Mouse (Mus musculus): ENCODE data around the gene Ube2u.
"Not testable (repeated sequence)": the region's sequence is repeated elsewhere in the genome, so short reads cannot be mapped to it uniquely, and the experiment has no call there.

Gene Ube2u

GRCm38 (mm10) chr4:100478592-100479321 lies at the start of gene Ube2u:
Gene Ube2u, plus strand, starts transcription at chr4:100478849.
- DNase-seq (ENCODE audit: low read depth, low spot score), result no peak

- no peak for DNase-seq (ENCODE audit: low read depth, low spot score)
Measured at GRCm38 (mm10) chr4:100429371-100429900, 49.2 kb upstream of the Ube2u start.

- DNase-seq (ENCODE audit: low read depth, low spot score), result no peak
Measured at GRCm38 (mm10) chr4:100435281-100436168, 43.1 kb upstream of the Ube2u start.

GRCm38 (mm10) chr4:100436169-100436547 lies 42.5 kb upstream of the Ube2u start:
- DNase-seq (ENCODE audit: low read depth, low spot score), result no peak

GRCm38 (mm10) chr4:100446897-100447296 lies 31.8 kb upstream of the Ube2u start:
- no peak for DNase-seq (ENCODE audit: low read depth, low spot score)

- no peak for DNase-seq (ENCODE audit: low read depth, low spot score)
Measured at GRCm38 (mm10) chr4:100462493-100463120, 16.0 kb upstream of the Ube2u start.

- DNase-seq (ENCODE audit: low read depth, low spot score), result no peak
Measured at GRCm38 (mm10) chr4:100488447-100488846, 9.8 kb downstream of the Ube2u start.

GRCm38 (mm10) chr4:100495176-100495575 lies 16.5 kb downstream of the Ube2u start:
- DNase-seq (ENCODE audit: low read depth, low spot score), result no peak

GRCm38 (mm10) chr4:100496521-100496920 lies 17.9 kb downstream of the Ube2u start:
- no peak for DNase-seq (ENCODE audit: low read depth, low spot score)

GRCm38 (mm10) chr4:100498192-100498591 lies 19.5 kb downstream of the Ube2u start:
- DNase-seq (ENCODE audit: low read depth, low spot score), result no peak

- not testable (repeated sequence) for DNase-seq (ENCODE audit: low read depth, low spot score)
Measured at GRCm38 (mm10) chr4:100499037-100499601, 20.5 kb downstream of the Ube2u start.

- no peak for DNase-seq (ENCODE audit: low read depth, low spot score)
Measured at GRCm38 (mm10) chr4:100503337-100503736, 24.7 kb downstream of the Ube2u start.

GRCm38 (mm10) chr4:100517646-100518045 lies 39.0 kb downstream of the Ube2u start:
- DNase-seq (ENCODE audit: low read depth, low spot score), result no peak

- no peak for DNase-seq (ENCODE audit: low read depth, low spot score)
Measured at GRCm38 (mm10) chr4:100522534-100522933, 43.9 kb downstream of the Ube2u start.

- no peak for DNase-seq (ENCODE audit: low read depth, low spot score)
Measured at GRCm38 (mm10) chr4:100524741-100525140, 46.1 kb downstream of the Ube2u start.

GRCm38 (mm10) chr4:100526296-100526695 lies 47.6 kb downstream of the Ube2u start:
- no peak for DNase-seq (ENCODE audit: low read depth, low spot score)

GRCm38 (mm10) chr4:100527086-100527485 lies 48.4 kb downstream of the Ube2u start:
- no peak for DNase-seq (ENCODE audit: low read depth, low spot score)

- no peak for DNase-seq (ENCODE audit: low read depth, low spot score)
Measured at GRCm38 (mm10) chr4:100527554-100528001, 48.9 kb downstream of the Ube2u start.

GRCm38 (mm10) chr4:100533607-100534006 lies 55.0 kb downstream of the Ube2u start:
- DNase-seq (ENCODE audit: low read depth, low spot score), result no peak

GRCm38 (mm10) chr4:100534946-100535345 lies 56.3 kb downstream of the Ube2u start:
- DNase-seq (ENCODE audit: low read depth, low spot score), result no peak

GRCm38 (mm10) chr4:100537898-100538297 lies 59.2 kb downstream of the Ube2u start:
- peak; percentile 48 for DNase-seq (ENCODE audit: low read depth, low spot score)

- no peak for DNase-seq (ENCODE audit: low read depth, low spot score)
Measured at GRCm38 (mm10) chr4:100539483-100539882, 60.8 kb downstream of the Ube2u start.
